Mouse (Mus musculus): Measurements from ENCODE around the gene Tmem242. TPM values are rescaled to one million over a fixed set of nuclear protein-coding genes. Genes with fewer than 3 reads are reported as not detected.
"Not testable (repeated sequence)": the region's sequence is repeated elsewhere in the genome, so short reads cannot be mapped to it uniquely, and the experiment has no call there.

The Tmem242 gene
- polyA plus RNA-seq, 1 experiment from 2014 or later = 140 TPM

DNA sequence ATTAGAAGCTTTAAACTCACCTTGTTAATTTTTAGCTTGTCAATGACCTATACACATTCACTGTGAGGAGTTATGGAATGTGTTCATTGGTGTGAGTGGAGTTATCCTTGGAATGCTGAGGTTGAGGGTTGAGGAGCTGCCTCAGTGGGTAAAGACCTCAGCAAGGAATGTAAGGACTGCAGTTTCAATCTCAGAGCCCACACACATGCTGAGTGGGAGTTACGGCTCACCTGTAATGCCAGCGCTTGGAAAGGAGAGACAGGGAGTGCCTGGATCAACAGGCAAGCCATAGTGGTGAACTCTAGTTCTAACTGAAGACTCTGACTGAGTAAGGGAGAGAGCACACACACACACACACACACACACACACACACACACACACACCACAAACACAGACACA, 23.9 kb upstream of the Tmem242 start:
- ATAC-seq (ENCODE audit: insufficient number of reproducible peaks, insufficient read depth, low FRiP score, low read depth) = no peak
- Histone ChIP-seq H3K27ac (ENCODE audit: low read length) (no peak overlapping the region), H3K4me1 (ENCODE audit: control insufficient read depth, insufficient read depth, low read length) (no peaks in the 10 kb centered on the region), H3K4me2 (replicated peaks; ENCODE audit: low read depth, low read length) (no peak overlapping the region), H3K9me3 (ENCODE audit: control insufficient read depth, low read depth, low read length) (no peaks in the 10 kb centered on the region), H3K4me3 (ENCODE audit: low read depth, low read length) (no peak overlapping the region), H3K9ac (replicated peaks; ENCODE audit: low read depth, low read length) (no peak overlapping the region), H3K36me3 (ENCODE audit: control insufficient read depth, insufficient read depth, low read length) (no peaks in the 10 kb centered on the region), H3K27me3 (ENCODE audit: control insufficient read depth, insufficient read depth, low read length) (no peaks in the 10 kb centered on the region)
- WGBS = 68% methylated on average over 2 of the region's 2 CpGs

DNA sequence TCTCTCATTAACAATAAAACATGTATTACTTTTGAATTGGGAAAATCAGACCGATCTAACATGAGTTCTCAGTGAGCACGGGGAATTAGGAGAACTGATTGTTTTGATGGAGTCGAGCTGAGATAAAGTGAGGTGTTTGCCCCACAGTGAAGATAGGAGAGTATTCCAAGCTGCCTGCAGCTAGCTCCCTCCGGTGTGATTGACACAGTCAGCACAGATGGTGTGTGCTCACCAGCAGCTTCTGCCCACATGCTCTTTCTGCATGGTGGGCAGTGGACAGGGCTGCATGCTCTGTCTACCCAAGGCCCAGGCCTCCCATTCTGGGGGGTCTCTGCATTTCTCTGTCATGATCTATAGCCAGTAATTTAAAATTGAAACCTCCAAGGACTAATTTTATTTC, 13.6 kb upstream of the Tmem242 start:
- Histone ChIP-seq H3K27ac (ENCODE audit: low read length) (no peak overlapping the region), H3K9ac (replicated peaks; ENCODE audit: low read depth, low read length) (no peak overlapping the region), H3K4me3 (ENCODE audit: low read depth, low read length) (no peak overlapping the region), H3K4me2 (replicated peaks; ENCODE audit: low read depth, low read length) (no peak overlapping the region), H3K9me3 (ENCODE audit: control insufficient read depth, low read depth, low read length) (no peaks in the 10 kb centered on the region), H3K36me3 (ENCODE audit: control insufficient read depth, insufficient read depth, low read length) (no peaks in the 10 kb centered on the region), H3K4me1 (ENCODE audit: control insufficient read depth, insufficient read depth, low read length) (no peaks in the 10 kb centered on the region), H3K27me3 (ENCODE audit: control insufficient read depth, insufficient read depth, low read length) (no peaks in the 10 kb centered on the region)
- ATAC-seq (ENCODE audit: insufficient number of reproducible peaks, insufficient read depth, low FRiP score, low read depth) = no peak
- WGBS = 75% methylated on average over 4 of the region's 4 CpGs

DNA sequence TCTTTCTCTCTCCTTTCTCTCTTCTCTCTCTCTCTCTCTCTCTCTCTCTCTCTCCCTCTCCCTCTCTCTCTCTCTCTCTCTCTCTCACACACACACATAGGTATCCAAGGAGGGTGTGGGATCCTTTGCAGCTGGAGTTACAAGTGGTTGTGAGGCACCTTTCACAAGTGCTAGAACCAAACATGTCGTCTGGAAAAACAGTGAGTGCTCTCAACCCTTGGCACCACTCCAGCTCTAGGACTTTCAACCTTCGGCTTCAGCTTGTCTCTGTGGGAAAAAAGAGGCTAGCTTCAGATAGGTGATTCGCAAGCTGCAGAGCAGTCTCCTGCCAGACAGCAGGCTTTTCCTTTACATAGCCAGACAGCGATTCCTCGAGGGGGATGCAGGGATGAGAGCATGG, 3.7 kb upstream of the Tmem242 start:
- H3K9ac ChIP-seq (replicated peaks; ENCODE audit: low read depth, low read length) = no peak overlapping the region
- H3K27me3 ChIP-seq (ENCODE audit: control insufficient read depth, insufficient read depth, low read length) = no peaks in the 10 kb centered on the region
- no peaks in the 10 kb centered on the region; the same call in 1 of the 2 replicates for H3K36me3 ChIP-seq (ENCODE audit: control insufficient read depth, insufficient read depth, low read length)
- WGBS = 30% methylated on average over 5 of the region's 5 CpGs
- no peak overlapping the region for H3K27ac ChIP-seq (ENCODE audit: low read length)
- no peak overlapping the region for H3K4me3 ChIP-seq (ENCODE audit: low read depth, low read length)
- no peak overlapping the region for H3K4me2 ChIP-seq (replicated peaks; ENCODE audit: low read depth, low read length)
- ATAC-seq (ENCODE audit: insufficient number of reproducible peaks, insufficient read depth, low FRiP score, low read depth) = no peak
- 0 out of 2 replicates have a peak, but pooled peaks cover 12% of the 10 kb centered on the region for H3K4me1 ChIP-seq (ENCODE audit: control insufficient read depth, insufficient read depth, low read length)
- H3K9me3 ChIP-seq (ENCODE audit: control insufficient read depth, low read depth, low read length) = no peaks in the 10 kb centered on the region

DNA sequence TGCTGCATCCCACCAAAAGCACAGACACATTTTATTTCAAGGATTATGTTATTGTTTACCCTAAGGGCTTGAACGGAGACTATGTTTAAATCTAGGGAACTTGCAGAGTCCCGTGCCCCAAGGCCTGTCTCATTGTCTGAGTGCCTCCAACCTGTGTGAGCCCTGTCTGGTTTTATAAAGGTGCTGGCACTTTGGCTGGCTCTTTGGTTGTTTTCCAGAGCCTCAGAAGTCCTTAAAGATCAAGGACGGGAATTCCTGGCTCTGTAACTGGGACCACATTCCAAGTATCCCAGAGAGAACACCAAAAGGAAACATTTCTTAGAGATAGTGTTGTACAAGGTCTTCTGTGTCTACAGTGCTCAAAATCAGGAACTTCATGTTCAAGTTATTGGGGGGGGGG, 3.2 kb upstream of the Tmem242 start:
- WGBS = 22% methylated on average over 3 of the region's 3 CpGs
- Histone ChIP-seq H3K36me3 (ENCODE audit: control insufficient read depth, insufficient read depth, low read length) (no peaks in the 10 kb centered on the region; the same call in 1 of the 2 replicates), H3K4me2 (replicated peaks; ENCODE audit: low read depth, low read length) (no peak overlapping the region), H3K27ac (ENCODE audit: low read length) (no peak overlapping the region), H3K9me3 (ENCODE audit: control insufficient read depth, low read depth, low read length) (no peaks in the 10 kb centered on the region), H3K9ac (replicated peaks; ENCODE audit: low read depth, low read length) (no peak overlapping the region), H3K27me3 (ENCODE audit: control insufficient read depth, insufficient read depth, low read length) (no peaks in the 10 kb centered on the region), H3K4me3 (ENCODE audit: low read depth, low read length) (no peak overlapping the region), H3K4me1 (ENCODE audit: control insufficient read depth, insufficient read depth, low read length) (0 out of 2 replicates have a peak, but pooled peaks cover 12% of the 10 kb centered on the region)
- ATAC-seq (ENCODE audit: insufficient number of reproducible peaks, insufficient read depth, low FRiP score, low read depth) = no peak

DNA sequence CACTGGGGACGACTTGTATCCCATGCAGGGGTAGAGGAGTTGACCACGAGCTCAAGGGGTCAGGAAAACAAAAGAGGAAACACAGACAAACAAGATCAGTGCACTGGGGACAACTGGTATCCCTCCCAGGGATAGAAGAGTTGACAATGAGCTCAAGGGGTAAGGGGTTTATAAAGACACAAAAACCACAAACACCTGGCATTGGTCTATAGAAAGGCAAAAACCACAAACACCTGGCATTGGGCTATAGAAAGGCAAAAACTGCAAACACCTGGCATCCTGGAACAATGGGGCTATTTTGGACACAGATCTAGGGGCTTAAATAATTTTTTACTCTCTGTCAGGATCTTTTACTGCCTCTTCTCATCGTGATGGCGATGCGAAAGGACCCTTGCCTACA, 2.3 kb upstream of the Tmem242 start:
- not testable (repeated sequence) for H3K9me3 ChIP-seq (ENCODE audit: control insufficient read depth, low read depth, low read length); H3K9ac ChIP-seq (replicated peaks; ENCODE audit: low read depth, low read length); H3K36me3 ChIP-seq (ENCODE audit: control insufficient read depth, insufficient read depth, low read length); H3K27me3 ChIP-seq (ENCODE audit: control insufficient read depth, insufficient read depth, low read length); ATAC-seq (ENCODE audit: insufficient number of reproducible peaks, insufficient read depth, low FRiP score, low read depth); H3K4me2 ChIP-seq (replicated peaks; ENCODE audit: low read depth, low read length); H3K4me3 ChIP-seq (ENCODE audit: low read depth, low read length); H3K27ac ChIP-seq (ENCODE audit: low read length)
- 78% methylated on average over 5 of the region's 5 CpGs for WGBS
- 0 out of 2 replicates have a peak, but pooled peaks cover 12% of the 10 kb centered on the region for H3K4me1 ChIP-seq (ENCODE audit: control insufficient read depth, insufficient read depth, low read length)

DNA sequence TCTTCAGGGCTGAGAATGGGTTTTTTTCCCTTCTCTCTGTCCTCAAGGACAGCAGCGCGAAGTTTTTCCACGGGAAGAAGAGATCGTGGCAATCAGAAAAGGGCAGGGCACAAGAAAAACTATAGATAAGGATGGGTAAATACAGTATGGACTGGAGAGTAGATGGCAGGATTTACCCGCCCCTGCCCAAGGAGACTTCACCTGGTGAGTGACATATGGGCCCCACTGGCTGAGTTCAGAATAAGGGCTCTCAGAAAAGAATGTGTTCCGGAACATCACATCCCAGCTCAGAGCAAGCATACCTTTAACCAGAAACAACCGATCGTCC, 264 bp downstream of the Tmem242 start:
- 2% methylated on average over 8 of the region's 8 CpGs for WGBS
- Histone ChIP-seq H3K4me1 (ENCODE audit: control insufficient read depth, insufficient read depth, low read length) (0 out of 2 replicates have a peak, but pooled peaks cover 12% of the 10 kb centered on the region), H3K4me2 (replicated peaks; ENCODE audit: low read depth, low read length) (peak overlapping the region; percentile 78), H3K4me3 (ENCODE audit: low read depth, low read length) (peak overlapping the region; percentile 62), H3K9me3 (ENCODE audit: control insufficient read depth, low read depth, low read length) (no peaks in the 10 kb centered on the region), H3K27me3 (ENCODE audit: control insufficient read depth, insufficient read depth, low read length) (no peaks in the 10 kb centered on the region), H3K36me3 (ENCODE audit: control insufficient read depth, insufficient read depth, low read length) (peaks cover 4% of the 10 kb centered on the region; the same call in 1 of the 2 replicates), H3K27ac (ENCODE audit: low read length) (no peak overlapping the region), H3K9ac (replicated peaks; ENCODE audit: low read depth, low read length) (peak overlapping the region; percentile 62)
- ATAC-seq (ENCODE audit: insufficient number of reproducible peaks, insufficient read depth, low FRiP score, low read depth) = peak; percentile 29; the same call in 1 of the 2 replicates

DNA sequence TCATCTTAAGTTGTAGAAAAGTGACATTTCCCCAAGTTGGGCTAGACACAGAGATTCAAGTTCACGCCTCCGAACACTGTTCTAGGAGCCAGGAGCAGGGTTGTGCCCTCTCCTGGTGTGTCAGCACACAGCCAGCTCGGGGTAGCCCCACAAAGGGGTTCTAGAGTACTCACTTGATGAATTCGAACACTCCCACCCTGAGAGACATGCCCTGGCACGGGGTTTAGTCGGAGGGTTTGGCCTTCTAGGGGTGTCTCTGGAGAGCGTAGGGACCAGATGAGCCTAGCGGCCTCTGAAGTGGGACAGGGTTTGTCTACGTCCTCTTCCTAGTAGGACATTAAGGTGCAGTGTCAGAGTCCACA, 10.3 kb downstream of the Tmem242 start:
- Histone ChIP-seq H3K4me1 (ENCODE audit: control insufficient read depth, insufficient read depth, low read length) (no peaks in the 10 kb centered on the region), H3K27me3 (ENCODE audit: control insufficient read depth, insufficient read depth, low read length) (no peaks in the 10 kb centered on the region), H3K27ac (ENCODE audit: low read length) (no peak overlapping the region), H3K4me3 (ENCODE audit: low read depth, low read length) (no peak overlapping the region), H3K9ac (replicated peaks; ENCODE audit: low read depth, low read length) (no peak overlapping the region), H3K4me2 (replicated peaks; ENCODE audit: low read depth, low read length) (no peak overlapping the region), H3K9me3 (ENCODE audit: control insufficient read depth, low read depth, low read length) (no peaks in the 10 kb centered on the region), H3K36me3 (ENCODE audit: control insufficient read depth, insufficient read depth, low read length) (peaks cover 21% of the 10 kb centered on the region)
- 82% methylated on average over 9 of the region's 9 CpGs for WGBS
- no peak for ATAC-seq (ENCODE audit: insufficient number of reproducible peaks, insufficient read depth, low FRiP score, low read depth)

DNA sequence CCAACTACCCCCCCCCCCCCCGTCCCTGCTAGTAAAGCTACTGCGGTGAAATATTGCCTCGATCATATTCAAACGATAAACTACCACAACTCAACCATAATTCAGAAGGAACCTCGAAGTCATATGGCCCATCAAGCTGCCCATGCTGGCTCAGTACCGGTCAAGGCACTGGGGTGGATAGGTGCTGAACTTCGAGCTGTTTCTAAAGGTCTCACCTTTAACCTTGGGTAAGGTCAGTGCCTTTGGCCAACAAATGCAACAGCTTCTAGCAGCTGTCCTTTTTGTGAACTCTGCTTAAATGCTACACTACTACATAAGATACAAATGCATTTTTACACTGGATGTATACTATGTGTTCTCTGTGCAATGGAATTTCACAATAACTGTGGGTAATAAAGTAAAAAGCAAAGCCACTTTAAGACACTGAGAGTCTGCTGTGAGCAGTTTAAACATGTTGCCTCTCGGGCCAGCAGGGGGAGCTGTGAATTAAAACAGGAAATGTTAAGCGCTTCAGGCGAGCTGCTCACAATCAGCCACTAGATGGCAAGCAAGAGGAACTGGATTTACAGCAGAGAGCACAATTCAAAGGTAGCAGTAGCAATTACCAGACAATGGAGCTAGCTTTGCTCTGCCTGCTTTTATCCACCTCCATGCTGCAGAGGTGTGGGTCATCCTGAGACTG, 10.8 kb downstream of the Tmem242 start:
- Histone ChIP-seq H3K36me3 (ENCODE audit: control insufficient read depth, insufficient read depth, low read length) (peaks cover 21% of the 10 kb centered on the region), H3K4me3 (ENCODE audit: low read depth, low read length) (no peak overlapping the region), H3K27me3 (ENCODE audit: control insufficient read depth, insufficient read depth, low read length) (no peaks in the 10 kb centered on the region)

DNA sequence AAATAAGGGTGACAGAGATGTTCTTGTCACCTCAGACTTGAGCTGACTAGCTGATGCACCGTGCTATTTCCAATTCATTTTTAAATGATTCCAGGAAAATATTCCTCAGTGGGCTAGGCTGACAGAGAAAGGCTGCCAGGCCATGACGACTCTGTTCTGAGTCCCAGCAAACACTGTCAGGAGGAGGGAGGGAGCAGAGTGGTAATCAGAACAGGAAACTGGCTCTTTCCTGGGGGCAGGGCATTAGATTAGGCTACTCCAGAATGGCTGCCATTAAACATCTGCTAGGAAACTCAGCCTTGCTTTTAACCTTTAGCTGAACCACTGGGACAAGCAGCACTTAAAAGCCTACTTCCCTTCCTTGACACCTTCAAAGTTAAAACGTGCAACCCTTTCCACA, 14.9 kb downstream of the Tmem242 start:
- Histone ChIP-seq H3K27me3 (ENCODE audit: control insufficient read depth, insufficient read depth, low read length) (no peaks in the 10 kb centered on the region), H3K4me2 (replicated peaks; ENCODE audit: low read depth, low read length) (no peak overlapping the region), H3K4me3 (ENCODE audit: low read depth, low read length) (no peak overlapping the region), H3K27ac (ENCODE audit: low read length) (no peak overlapping the region), H3K9ac (replicated peaks; ENCODE audit: low read depth, low read length) (no peak overlapping the region), H3K36me3 (ENCODE audit: control insufficient read depth, insufficient read depth, low read length) (peaks cover 5% of the 10 kb centered on the region), H3K4me1 (ENCODE audit: control insufficient read depth, insufficient read depth, low read length) (no peaks in the 10 kb centered on the region), H3K9me3 (ENCODE audit: control insufficient read depth, low read depth, low read length) (no peaks in the 10 kb centered on the region)
- WGBS = 34% methylated on average over 3 of the region's 3 CpGs
- no peak for ATAC-seq (ENCODE audit: insufficient number of reproducible peaks, insufficient read depth, low FRiP score, low read depth)

More for the DNA sequence above, 10.8 kb downstream of the Tmem242 start:
- no peaks in the 10 kb centered on the region for H3K4me1 ChIP-seq (ENCODE audit: control insufficient read depth, insufficient read depth, low read length)
- peak; percentile 53 for ATAC-seq (ENCODE audit: insufficient number of reproducible peaks, insufficient read depth, low FRiP score, low read depth)
- no peak overlapping the region for H3K4me2 ChIP-seq (replicated peaks; ENCODE audit: low read depth, low read length)
- no peaks in the 10 kb centered on the region for H3K9me3 ChIP-seq (ENCODE audit: control insufficient read depth, low read depth, low read length)
- WGBS = 59% methylated on average over 10 of the region's 10 CpGs
- H3K9ac ChIP-seq (replicated peaks; ENCODE audit: low read depth, low read length) = no peak overlapping the region
- H3K27ac ChIP-seq (ENCODE audit: low read length) = no peak overlapping the region
